Mouse (Mus musculus) stomach, embryonic 16.5 days (tissue): Measurements from ENCODE around the gene Nipal4. TPM values are rescaled to one million over a fixed set of nuclear protein-coding genes. Genes with fewer than 3 reads are reported as not detected.

Experiments
- ATAC-seq: fragments of 200-750 bp; cut with Nextera tagmentation; 2 replicates; pipeline ENCODE4 v1.8.0; 2017; ENCODE audit warnings: moderate number of reproducible peaks, moderate TSS enrichment; ENCODE audit not compliant: insufficient read depth, low FRiP score
- H3K27ac ChIP-seq: fragments of 300-500 bp; sonication (generic); 2 replicates; pipeline ENCODE4 v1.5.1; 2014; ENCODE audit warnings: low read length
- H3K27me3 ChIP-seq: fragments of 300-500 bp; sonication (generic); 2 replicates; pipeline ENCODE4 v1.6.1; 2014; ENCODE audit warnings: low read length, control low read depth, mixed read lengths; ENCODE audit not compliant: control insufficient read depth, insufficient read depth
- H3K36me3 ChIP-seq: fragments of 300-500 bp; sonication (generic); 2 replicates; pipeline ENCODE4 v1.6.1; 2014; ENCODE audit warnings: low read length; ENCODE audit not compliant: control insufficient read depth, insufficient read depth
- H3K4me1 ChIP-seq: fragments of 300-500 bp; sonication (generic); 2 replicates; pipeline ENCODE4 v1.6.1; 2014; ENCODE audit warnings: low read length, control low read depth, mixed read lengths; ENCODE audit not compliant: control insufficient read depth, insufficient read depth
- H3K4me2 ChIP-seq: fragments of 300-500 bp; sonication (generic); 2 replicates; pipeline ENCODE4 v1.6.1; 2014; ENCODE audit warnings: low read depth, low read length, mixed read lengths
- H3K4me3 ChIP-seq: fragments of 300-500 bp; sonication (generic); replicated peaks from 2 replicates; pipeline ENCODE4 v1.5.1; 2014; ENCODE audit warnings: mild to moderate bottlenecking, low read length
- H3K9ac ChIP-seq: fragments of 300-500 bp; sonication (generic); 2 replicates; pipeline ENCODE4 v1.6.1; 2014; ENCODE audit warnings: low read length
- H3K9me3 ChIP-seq: fragments of 300-500 bp; sonication (generic); replicated peaks from 2 replicates; pipeline ENCODE4 v1.6.1; 2016; ENCODE audit warnings: low read length, control low read depth; ENCODE audit not compliant: control insufficient read depth
- WGBS: fragments of 180-500 bp; shearing (Covaris S2); extraction: QIAGEN DNeasy Blood & Tissue Kit; methylation state at CpG from one replicate; pipeline ENCODE4 v1.1.7; 2014; 5-methylcytosine and 5-hydroxymethylcytosine counted together
- polyA plus RNA-seq: library from polyadenylated mRNA; unstranded; fragments of >200 nt; fragmentation: Nextera tagmentation; extraction: Ambion mirVana; gene quantifications from 2 replicates; pipeline ENCODE4 v1.2.1, GENCODE M21; 2015

The Nipal4 gene
- 7.8 and 10.1 TPM in 2 replicates for polyA plus RNA-seq

DNA sequence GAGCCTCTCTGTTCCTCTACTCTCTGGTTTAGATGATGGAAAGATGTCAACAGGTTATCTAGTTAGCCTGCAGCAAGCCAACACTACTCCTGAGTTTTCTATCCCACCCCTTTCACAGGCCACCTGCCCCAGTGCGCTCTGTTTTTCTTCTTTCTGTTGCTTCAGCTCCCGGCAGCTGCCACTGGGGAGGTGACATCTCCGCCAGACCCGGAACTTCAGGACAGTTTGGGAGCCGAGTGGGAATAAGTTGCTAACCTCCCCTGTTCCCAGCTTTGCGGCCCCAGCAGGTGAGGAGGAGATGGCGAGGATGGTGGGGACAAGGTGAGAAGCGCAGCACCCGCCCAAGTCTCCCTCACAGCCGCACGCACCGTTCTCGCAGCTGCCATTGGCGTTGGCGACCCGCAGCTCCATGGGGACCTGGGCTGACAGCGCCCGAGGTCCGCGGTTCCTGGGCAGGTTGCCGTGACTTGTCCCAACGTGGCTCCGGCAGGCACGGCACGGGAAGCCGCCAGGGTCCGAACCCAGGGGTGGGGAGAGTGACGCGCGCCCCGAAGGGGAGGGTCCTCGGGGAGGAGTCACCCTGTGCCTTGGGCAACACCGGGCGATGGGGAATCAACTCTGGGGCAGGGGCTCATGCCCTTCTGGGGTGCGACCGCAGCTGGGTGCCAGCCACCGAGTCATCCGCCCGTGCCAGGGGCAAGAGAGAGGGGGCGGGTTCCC is at the start of gene Nipal4:
Gene Nipal4, minus strand, starts transcription at position 643 of the 720 bp plus-strand sequence.
- H3K27ac ChIP-seq, result peak within 1 kb of the TSS; percentile 14; the same call in 1 of the 2 replicates
- no peaks in the 10 kb centered on the region for H3K9me3 ChIP-seq
- peak; percentile 85 for ATAC-seq
- H3K27me3 ChIP-seq, result no peaks in the 10 kb centered on the region
- H3K9ac ChIP-seq, result peak within 1 kb of the TSS; percentile 77
- H3K4me3 ChIP-seq, result peak within 1 kb of the TSS; percentile 69
- no peaks in the 10 kb centered on the region for H3K36me3 ChIP-seq
- peak within 1 kb of the TSS; percentile 93 for H3K4me2 ChIP-seq
- under 1% methylated on average over 40 of the region's 40 CpGs for WGBS
- H3K4me1 ChIP-seq, result no peaks in the 10 kb centered on the region

DNA sequence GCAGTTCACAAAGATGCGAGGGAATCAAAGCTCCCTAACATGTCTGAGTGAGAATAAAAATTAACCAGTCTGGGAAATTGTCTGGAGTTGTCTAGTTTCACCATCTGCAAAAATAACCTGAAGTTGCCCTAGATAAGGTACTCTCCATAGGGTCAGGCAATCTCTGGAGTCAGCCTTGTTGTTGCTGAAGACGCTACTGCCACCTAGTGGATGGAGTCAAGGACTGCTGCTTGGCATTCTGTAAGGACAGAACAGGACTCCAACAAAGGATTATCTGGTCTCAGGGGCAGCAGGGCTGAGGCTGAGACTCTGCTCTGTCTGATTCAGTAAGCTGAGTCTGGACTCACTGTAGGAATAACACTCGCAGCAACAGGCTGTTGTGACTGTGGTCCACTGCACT is 49.0 kb upstream of the Nipal4 start:
- WGBS, result 13% methylated on average over 3 of the region's 3 CpGs
- peak; percentile 61; the same call in 1 of the 2 replicates for ATAC-seq
- peak overlapping the region; percentile 64 for H3K9ac ChIP-seq
- H3K4me2 ChIP-seq, result peak overlapping the region; percentile 32
- H3K27ac ChIP-seq, result peak overlapping the region; percentile 98
- no peaks in the 10 kb centered on the region for H3K9me3 ChIP-seq
- H3K36me3 ChIP-seq, result no peaks in the 10 kb centered on the region
- H3K27me3 ChIP-seq, result no peaks in the 10 kb centered on the region
- peaks cover 36% of the 10 kb centered on the region for H3K4me1 ChIP-seq
- no peak overlapping the region for H3K4me3 ChIP-seq

DNA sequence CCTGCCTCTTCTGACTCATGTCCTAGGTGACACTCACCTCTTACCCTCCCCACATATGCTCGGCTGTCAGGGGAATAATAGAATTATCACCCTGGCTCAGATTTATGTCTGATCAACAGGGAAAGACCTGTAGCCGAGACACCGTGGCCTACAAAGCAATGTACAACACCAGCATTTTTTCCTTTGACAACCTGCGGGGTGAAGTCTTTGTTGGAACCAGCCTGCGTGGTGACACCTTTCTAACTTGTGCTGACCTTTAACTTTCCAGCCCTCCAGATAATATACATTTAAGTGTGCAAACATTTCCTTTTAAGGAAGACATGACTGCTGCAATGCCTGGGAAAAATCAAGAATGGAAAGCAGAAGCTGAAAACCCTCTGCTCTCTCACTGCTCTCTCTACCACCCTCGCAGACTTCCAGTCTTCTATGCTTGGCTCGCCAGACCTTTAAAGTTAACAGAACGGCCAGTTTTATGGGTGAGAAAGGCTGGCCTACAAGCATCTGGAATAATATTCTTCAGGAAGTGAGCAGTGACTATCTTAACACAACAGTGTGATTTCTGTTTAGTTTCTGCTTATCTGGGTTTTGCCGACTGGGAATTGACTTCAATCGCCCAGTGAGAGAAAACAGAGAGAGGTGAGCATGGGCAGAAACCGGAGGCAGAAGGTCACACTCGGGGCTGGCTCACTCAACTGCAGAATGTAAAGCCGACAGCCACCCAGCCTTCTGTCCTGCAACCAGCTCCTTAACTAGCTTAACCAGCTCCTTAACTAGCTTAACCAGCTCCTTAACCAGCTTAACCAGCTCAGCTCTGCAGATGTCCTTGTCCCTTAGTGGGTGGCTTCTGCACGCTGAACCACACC is 48.3 kb upstream of the Nipal4 start:
- peak overlapping the region; percentile 98 for H3K27ac ChIP-seq
- H3K4me1 ChIP-seq, result peaks cover 40% of the 10 kb centered on the region
- H3K9ac ChIP-seq, result peak overlapping the region; percentile 64
- H3K36me3 ChIP-seq, result no peaks in the 10 kb centered on the region
- WGBS, result 24% methylated on average over 14 of the region's 14 CpGs
- H3K4me3 ChIP-seq, result no peak overlapping the region
- peak; percentile 30 for ATAC-seq
- no peaks in the 10 kb centered on the region for H3K27me3 ChIP-seq
- H3K4me2 ChIP-seq, result peak overlapping the region; percentile 32
- no peaks in the 10 kb centered on the region for H3K9me3 ChIP-seq

DNA sequence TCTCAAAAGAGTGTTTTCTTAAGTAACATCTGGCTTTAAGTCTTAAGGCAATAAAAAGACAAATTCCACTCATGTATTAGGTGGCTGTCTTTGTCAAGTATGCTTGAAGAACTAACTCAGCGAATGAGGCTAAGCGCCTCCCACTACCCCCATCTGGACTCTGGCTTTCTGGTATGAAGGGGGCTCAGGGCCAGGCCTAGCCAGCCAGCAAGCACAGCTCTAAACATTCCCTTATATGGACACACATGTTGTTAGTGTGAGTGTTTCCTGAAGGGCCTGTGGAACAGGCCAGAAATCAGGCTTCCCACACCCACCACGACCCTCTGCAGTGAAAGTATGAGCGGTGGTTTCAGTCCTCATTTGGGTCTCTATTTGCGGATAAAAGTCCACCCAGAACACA is 47.5 kb upstream of the Nipal4 start:
- Histone ChIP-seq H3K9ac (peak overlapping the region; percentile 64; the same call in 1 of the 2 replicates), H3K4me2 (no peak overlapping the region; the same call in 1 of the 2 replicates), H3K27me3 (no peaks in the 10 kb centered on the region), H3K4me3 (no peak overlapping the region), H3K27ac (peak overlapping the region; percentile 98), H3K36me3 (no peaks in the 10 kb centered on the region), H3K9me3 (no peaks in the 10 kb centered on the region), H3K4me1 (peaks cover 41% of the 10 kb centered on the region)
- 40% methylated on average over 5 of the region's 5 CpGs for WGBS
- peak; percentile 90 for ATAC-seq

DNA sequence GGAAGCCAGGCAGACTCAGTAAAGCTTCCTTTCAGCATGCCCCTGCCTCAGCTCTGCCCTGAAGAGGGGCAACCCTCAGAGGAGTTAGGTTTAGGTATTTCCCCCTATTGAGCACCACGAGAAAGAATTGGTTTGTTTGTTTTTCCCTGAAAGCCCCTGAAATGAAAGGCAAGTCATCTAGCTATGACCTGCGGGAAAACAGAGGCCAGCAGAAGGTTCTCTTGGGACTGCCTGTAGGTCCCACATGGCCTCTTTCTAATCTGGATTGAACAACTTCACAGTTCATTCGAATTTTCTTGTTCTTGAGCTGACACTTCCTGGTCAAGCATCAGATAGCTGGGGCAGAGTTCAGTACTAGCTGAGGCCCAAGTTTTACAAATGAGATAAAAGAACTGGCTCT is 45.5 kb upstream of the Nipal4 start:
- Histone ChIP-seq H3K27ac (peak overlapping the region; percentile 60), H3K4me2 (no peak overlapping the region), H3K4me3 (no peak overlapping the region), H3K9me3 (no peaks in the 10 kb centered on the region), H3K27me3 (no peaks in the 10 kb centered on the region), H3K4me1 (peaks cover 41% of the 10 kb centered on the region), H3K9ac (peak overlapping the region; percentile 45), H3K36me3 (no peaks in the 10 kb centered on the region)
- ATAC-seq, result no peak
- WGBS, result 28% methylated on average over 3 of the region's 3 CpGs

DNA sequence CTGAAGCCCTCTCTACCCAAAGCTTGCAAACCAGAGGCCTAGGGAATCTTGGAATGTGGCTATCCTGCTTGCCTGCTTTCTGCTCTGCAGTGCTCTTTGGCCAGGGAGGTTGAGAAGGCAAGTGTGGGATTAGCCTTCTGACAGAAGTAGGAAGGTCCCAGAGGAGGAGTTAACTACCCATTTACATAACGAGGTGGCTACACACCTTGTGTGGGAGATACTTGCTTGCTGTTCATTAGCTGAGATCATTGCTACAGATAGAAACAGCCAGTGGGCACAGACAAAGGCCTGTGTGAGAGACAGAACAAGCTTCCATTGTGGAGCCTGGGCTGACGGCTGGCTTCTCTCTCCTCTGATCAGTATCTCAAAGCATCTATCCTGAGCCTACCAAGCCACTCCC is 43.6 kb upstream of the Nipal4 start:
- no peak for ATAC-seq
- no peak overlapping the region for H3K4me3 ChIP-seq
- no peaks in the 10 kb centered on the region for H3K9me3 ChIP-seq
- no peaks in the 10 kb centered on the region for H3K36me3 ChIP-seq
- 58% methylated on average over 2 of the region's 2 CpGs for WGBS
- H3K9ac ChIP-seq, result 0 out of 2 replicates have a peak overlapping the region, but pooled peaks have one; percentile 23
- H3K4me1 ChIP-seq, result peaks cover 46% of the 10 kb centered on the region
- no peak overlapping the region for H3K4me2 ChIP-seq
- H3K27me3 ChIP-seq, result no peaks in the 10 kb centered on the region
- H3K27ac ChIP-seq, result no peak overlapping the region

DNA sequence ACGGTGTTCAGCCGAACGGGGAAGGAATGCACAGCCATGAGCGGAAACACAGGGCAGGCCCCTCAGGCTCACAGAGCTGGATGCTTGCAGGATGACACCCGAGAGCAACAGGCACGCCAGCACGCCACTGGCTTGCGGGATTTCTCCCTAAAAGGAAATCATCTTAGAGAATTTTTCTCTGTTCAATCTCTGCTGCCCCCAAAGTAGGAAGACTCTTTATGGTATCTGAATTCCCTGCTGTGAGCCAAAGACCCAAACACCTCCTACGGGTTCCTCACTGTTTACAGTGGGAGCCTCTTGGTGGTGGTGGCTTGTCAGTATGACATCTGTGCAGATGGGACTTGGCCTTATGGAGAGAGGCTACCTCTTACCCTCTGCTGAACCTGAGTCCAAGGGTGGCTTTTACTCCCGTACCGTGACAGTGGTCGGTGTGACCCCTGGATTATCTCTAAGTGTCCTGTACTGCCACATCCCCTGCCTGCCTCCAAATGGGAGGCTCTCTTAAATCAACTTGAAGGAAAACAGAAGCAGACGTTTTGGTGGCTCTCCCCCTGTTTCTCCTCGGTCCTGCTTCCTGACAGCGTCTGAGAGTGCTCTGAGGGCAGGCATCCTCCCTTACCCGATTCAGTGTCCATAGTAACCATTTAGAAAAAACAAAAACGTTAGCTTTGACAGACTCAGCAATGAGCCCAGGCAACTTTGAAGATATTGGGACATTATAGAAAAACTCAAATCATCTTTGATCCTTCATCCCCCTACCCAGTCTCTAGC is 39.5 kb upstream of the Nipal4 start:
- H3K36me3 ChIP-seq, result no peaks in the 10 kb centered on the region
- 38% methylated on average over 17 of the region's 17 CpGs for WGBS
- H3K9me3 ChIP-seq, result no peaks in the 10 kb centered on the region
- H3K27ac ChIP-seq, result peak overlapping the region; percentile 85
- H3K4me1 ChIP-seq, result peaks cover 22% of the 10 kb centered on the region
- no peak overlapping the region for H3K4me3 ChIP-seq
- peak; percentile 58 for ATAC-seq
- no peak overlapping the region for H3K4me2 ChIP-seq
- H3K9ac ChIP-seq, result peak overlapping the region; percentile 12
- no peaks in the 10 kb centered on the region for H3K27me3 ChIP-seq

DNA sequence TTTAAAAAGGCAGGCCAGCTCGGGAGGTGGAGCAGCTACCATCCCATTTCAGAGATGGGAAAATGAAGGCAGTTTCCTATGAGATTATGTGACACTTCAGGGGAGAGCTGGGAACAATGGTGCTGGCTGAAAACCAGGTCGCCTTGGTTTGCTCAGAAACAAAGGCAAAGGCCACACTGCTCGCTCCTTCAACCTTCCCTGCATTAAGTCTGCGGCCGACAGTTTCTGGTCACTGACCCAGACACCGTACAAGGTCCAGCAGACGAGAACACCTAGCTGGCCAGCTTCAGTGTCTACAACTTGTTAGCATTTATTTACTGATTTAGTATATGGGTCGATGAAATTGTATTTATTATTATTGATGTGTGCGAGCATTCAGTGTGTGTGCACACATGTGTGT is 38.5 kb upstream of the Nipal4 start:
- WGBS, result 86% methylated on average over 9 of the region's 9 CpGs
- H3K4me3 ChIP-seq, result no peak overlapping the region
- H3K4me1 ChIP-seq, result peaks cover 21% of the 10 kb centered on the region
- ATAC-seq, result no peak
- H3K4me2 ChIP-seq, result no peak overlapping the region
- no peaks in the 10 kb centered on the region for H3K27me3 ChIP-seq
- H3K9ac ChIP-seq, result no peak overlapping the region
- H3K9me3 ChIP-seq, result no peaks in the 10 kb centered on the region
- H3K36me3 ChIP-seq, result no peaks in the 10 kb centered on the region
- H3K27ac ChIP-seq, result peak overlapping the region; percentile 85
